25 mouse cellular contexts compared by ENCODE assay signal in genomic region chr9:90201096-90201495, GRCm38 (mm10). TPM values are rescaled to one million over a fixed set of nuclear protein-coding genes. Genes with fewer than 3 reads are reported as not detected.
DNase-seq lines count a peak whose midpoint lies in the region; ATAC-seq and TF ChIP-seq lines count a peak whose summit lies in the region.
"Had no signal": no experiment of that assay in that cellular context is flagged by ENCODE, and none has a peak within 500 bp of the region (broad histone marks: within the 10 kb centered on the region; RNA-seq: fewer than 3 reads in every experiment).

No protein-coding gene starts in this region.

- no peak overlapping the region for H3K27ac ChIP-seq in kidney, adult 2 months (ENCODE audit: insufficient read depth, low read depth, low read length)
- no peak overlapping the region for H3K27ac ChIP-seq in neural tube, embryonic 12.5 days
- H3K27ac ChIP-seq: hindbrain, embryonic 10.5 days; hindbrain, postnatal 0 days; limb, embryonic 10.5 days; liver, embryonic 15.5 days; lung, embryonic 15.5 days; macrophage; midbrain, embryonic 10.5 days had no signal

- no peak overlapping the region for H3K4me2 ChIP-seq in neural tube, embryonic 12.5 days (replicated peaks)
- H3K4me2 ChIP-seq: heart, embryonic 11.5 days; liver, embryonic 15.5 days; lung, embryonic 15.5 days had no signal

- no peaks in the 10 kb centered on the region for H3K27me3 ChIP-seq in kidney, adult 2 months (replicated peaks; ENCODE audit: control insufficient read depth, insufficient read depth, low read length)
- H3K27me3 ChIP-seq in neural tube, embryonic 12.5 days (replicated peaks) = no peaks in the 10 kb centered on the region
- H3K27me3 ChIP-seq: liver, embryonic 15.5 days; lung, embryonic 15.5 days had no signal

- ATAC-seq in neural tube, embryonic 12.5 days (ENCODE audit: low FRiP score, low read depth) = peak; percentile 10; the same call in 1 of the 2 replicates
- ATAC-seq in monocyte, adult 5-6 weeks (replicated peaks; ENCODE audit: insufficient number of reproducible peaks, low FRiP score, low TSS enrichment, poor library complexity, severe bottlenecking) = no peak
- ATAC-seq: CD4-positive, CD25-positive, alpha-beta regulatory T cell, adult 4 months; hindbrain, postnatal 0 days; intestine, embryonic 16.5 days had no signal

- peak; percentile 48 for DNase-seq in adrenal gland, adult 2 months
- no peak for DNase-seq in adrenal gland, postnatal 25 days
- DNase-seq in kidney, adult 2 months = peak; percentile 15
- no peak for DNase-seq in kidney, postnatal 10 days
- DNase-seq in neural tube, embryonic 10.5 days (ENCODE audit: extremely low spot score, low spot score) = no peak
- peak; percentile 24 for DNase-seq in gonadal fat pad, adult 2 months (ENCODE audit: low read depth)
- DNase-seq: cerebellum, adult 2 months; cerebellum, postnatal 25 days; embryo, embryonic 11 days; liver; right cerebral cortex, adult 18-20 months; right cerebral cortex, postnatal 4 days; thymus, postnatal 25 days had no signal

- 73% methylated on average over 7 of the region's 7 CpGs for WGBS in kidney, adult 2 months
- 86% methylated on average over 7 of the region's 7 CpGs for WGBS in neural tube, embryonic 12.5 days

- H3K9ac ChIP-seq in neural tube, embryonic 12.5 days = no peak overlapping the region
- H3K9ac ChIP-seq: liver, embryonic 15.5 days; lung, embryonic 15.5 days had no signal

- H3K4me1 ChIP-seq in kidney, adult 2 months (ENCODE audit: control insufficient read depth, insufficient read depth, low read length) = 0 out of 2 replicates have a peak, but pooled peaks cover 4% of the 10 kb centered on the region
- H3K4me1 ChIP-seq in neural tube, embryonic 12.5 days = no peaks in the 10 kb centered on the region
- H3K4me1 ChIP-seq: midbrain, embryonic 10.5 days had no signal

- H3K36me3 ChIP-seq in kidney, adult 2 months (ENCODE audit: control insufficient read depth, insufficient read depth, low read length) = no peaks in the 10 kb centered on the region
- peaks cover 44% of the 10 kb centered on the region for H3K36me3 ChIP-seq in neural tube, embryonic 12.5 days

- H3K9me3 ChIP-seq in neural tube, embryonic 12.5 days = no peaks in the 10 kb centered on the region
- H3K9me3 ChIP-seq: hindbrain, embryonic 10.5 days; limb, embryonic 10.5 days; liver, embryonic 15.5 days; lung, embryonic 15.5 days; midbrain, embryonic 10.5 days had no signal

- no peak overlapping the region for H3K4me3 ChIP-seq in kidney, adult 2 months (ENCODE audit: insufficient read depth, low read depth, low read length)
- no peak overlapping the region for H3K4me3 ChIP-seq in neural tube, embryonic 12.5 days
- H3K4me3 ChIP-seq: hindbrain, embryonic 10.5 days; limb, embryonic 10.5 days; liver, embryonic 15.5 days; lung, embryonic 15.5 days; midbrain, embryonic 10.5 days had no signal

- TF ChIP-seq CTCF in kidney, adult 2 months (conservative IDR thresholded peaks at IDR 0.05; ENCODE audit: insufficient read depth, insufficient read length, low read depth, low read length) = no peak

- TF ChIP-seq POLR2A in kidney, adult 2 months (IDR thresholded peaks at IDR 0.05; ENCODE audit: low read depth, low read length) = no peak

RNA-seq across cellular contexts. Expression of gene Adamts7, which starts 38.2 kb away (rescaled TPM):
- total RNA-seq in adrenal gland, adult 2 months (2021) = 1 to 10 TPM; 2.5 to 6.1 TPM
- 10.9 and 12.0 TPM in 2 replicates for polyA plus RNA-seq in adrenal gland, adult 2 months (2012; rRNA removed)
- 6.0 and 7.5 TPM in 2 replicates for total RNA-seq in adrenal gland, postnatal 25 days (2021)
- 9.4 and 10.7 TPM in 2 replicates for polyA plus RNA-seq in kidney, adult 2 months (2012; rRNA removed)
- polyA plus RNA-seq in neural tube, embryonic 12.5 days (2016; fragmentation: Nextera tagmentation; extraction: Ambion mirVana) = 19.0 and 19.1 TPM in 2 replicates
- polyA plus RNA-seq in gonadal fat pad, adult 2 months (2012; rRNA removed) = 5.1 and 6.7 TPM in 2 replicates
- not detected in 3 replicates for total RNA-seq in monocyte, adult 5-6 weeks (2017)
- polyA plus RNA-seq: macrophage had no signal

Comparison
In these comparisons a context has a peak if more than half of its experiments do, and no peak if none do; other contexts are left out.
1. DNase-seq: peak in adrenal gland, adult 2 months (single experiment), kidney, adult 2 months (single experiment) and gonadal fat pad, adult 2 months (single experiment); none in adrenal gland, postnatal 25 days (single experiment), kidney, postnatal 10 days (single experiment) and neural tube, embryonic 10.5 days (single experiment).